Mouse (Mus musculus) heart, embryonic 13.5 days (tissue): ENCODE measurements around the gene Oip5. TPM values are rescaled to one million over a fixed set of nuclear protein-coding genes. Genes with fewer than 3 reads are reported as not detected.
A peak's percentile ranks its signal among the peaks of the same experiment; 100 is the strongest.
"Not testable (repeated sequence)": the region's sequence is repeated elsewhere in the genome, so short reads cannot be mapped to it uniquely, and the experiment has no call there.

Experiments used
- ATAC-seq: fragments of 200-750 bp; cut with Nextera tagmentation; 2 replicates; pipeline ENCODE4 v1.8.0; 2017; ENCODE audit warnings: moderate TSS enrichment; ENCODE audit not compliant: insufficient number of reproducible peaks, low FRiP score, low TSS enrichment; ENCODE audit errors: extremely low read depth
- H3K27ac ChIP-seq: fragments of 300-500 bp; sonication (generic); replicated peaks from 2 replicates; pipeline ENCODE4 v1.5.1; 2015; ENCODE audit warnings: moderate library complexity, mild to moderate bottlenecking, inconsistent platforms
- H3K27me3 ChIP-seq: fragments of 300-500 bp; sonication (generic); replicated peaks from 2 replicates; pipeline ENCODE4 v1.6.1; 2015; ENCODE audit warnings: mild to moderate bottlenecking, inconsistent platforms
- H3K36me3 ChIP-seq: fragments of 300-500 bp; sonication (generic); 2 replicates; pipeline ENCODE4 v1.6.1; 2015; ENCODE audit warnings: mild to moderate bottlenecking, inconsistent platforms
- H3K4me1 ChIP-seq: fragments of 300-500 bp; sonication (generic); 2 replicates; pipeline ENCODE4 v1.6.1; 2015; ENCODE audit warnings: inconsistent platforms
- H3K4me2 ChIP-seq: fragments of 300-500 bp; sonication (generic); 2 replicates; pipeline ENCODE4 v1.6.1; 2015; ENCODE audit warnings: inconsistent platforms, mild to moderate bottlenecking, moderate library complexity
- H3K4me3 ChIP-seq: fragments of 300-500 bp; sonication (generic); 2 replicates; pipeline ENCODE4 v1.5.1; 2015; ENCODE audit warnings: moderate library complexity, mild to moderate bottlenecking, inconsistent platforms
- H3K9ac ChIP-seq: fragments of 300-500 bp; sonication (generic); 2 replicates; pipeline ENCODE4 v1.6.1; 2015; ENCODE audit warnings: inconsistent platforms, mild to moderate bottlenecking, moderate library complexity
- H3K9me3 ChIP-seq: fragments of 300-500 bp; sonication (generic); 2 replicates; pipeline ENCODE4 v1.6.1; 2016; ENCODE audit warnings: inconsistent platforms
- WGBS: fragments of 180-500 bp; shearing (Covaris S2); methylation state at CpG from one replicate; pipeline ENCODE4 v1.1.7; 2015; ENCODE audit warnings: mixed read lengths; 5-methylcytosine and 5-hydroxymethylcytosine counted together
- polyA plus RNA-seq: library from polyadenylated mRNA; unstranded; fragments of >200 nt; fragmentation: Nextera tagmentation; extraction: Ambion mirVana; gene quantifications from 2 replicates; pipeline ENCODE4 v1.2.1, GENCODE M21; 2015

The Oip5 gene
- polyA plus RNA-seq, 1 experiment from 2014 or later = 20.4 TPM

GRCm38 (mm10) chr2:119605361-119605973, 12.8 kb downstream of the Oip5 start:
- peaks cover 93% of the 10 kb centered on the region for H3K36me3 ChIP-seq
- ATAC-seq = no peak
- 79% methylated on average over 6 of the region's 6 CpGs for WGBS

DNA sequence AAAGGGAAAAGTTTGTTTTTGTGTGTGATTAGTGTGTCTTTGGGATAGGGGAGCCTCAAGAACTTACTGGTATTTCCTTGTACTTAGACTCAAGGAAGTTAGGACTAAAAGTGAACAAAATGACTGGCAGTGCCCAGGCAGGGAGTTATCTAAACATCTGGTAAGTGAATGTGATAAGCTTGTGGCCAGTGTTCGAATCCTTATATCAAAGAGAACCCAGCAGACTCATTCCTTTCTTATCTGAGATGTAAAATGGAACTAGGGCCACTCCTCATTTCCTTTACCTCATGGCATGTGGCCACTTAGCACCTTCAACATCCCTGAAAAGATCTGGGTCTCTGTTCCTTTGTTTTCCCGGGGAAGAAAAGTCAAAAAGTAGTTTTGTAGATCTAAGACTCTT, 14.4 kb downstream of the Oip5 start:
- Histone ChIP-seq H3K9ac (no peak overlapping the region), H3K4me3 (no peak overlapping the region), H3K4me2 (no peak overlapping the region), H3K27me3 (no peaks in the 10 kb centered on the region), H3K4me1 (peaks cover 46% of the 10 kb centered on the region), H3K36me3 (peaks cover 93% of the 10 kb centered on the region), H3K27ac (no peak overlapping the region), H3K9me3 (no peaks in the 10 kb centered on the region)
- 11% methylated on average over 2 of the region's 2 CpGs for WGBS
- no peak for ATAC-seq

More at GRCm38 (mm10) chr2:119605361-119605973, 12.8 kb downstream of the Oip5 start:
- Histone ChIP-seq H3K27me3 (no peaks in the 10 kb centered on the region), H3K4me2 (no peak overlapping the region), H3K4me1 (peaks cover 42% of the 10 kb centered on the region), H3K9ac (0 out of 2 replicates have a peak overlapping the region, but pooled peaks have one; percentile 37), H3K4me3 (no peak overlapping the region), H3K9me3 (no peaks in the 10 kb centered on the region), H3K27ac (no peak overlapping the region)

GRCm38 (mm10) chr2:119602488-119602887, 15.8 kb downstream of the Oip5 start:
- no peak for ATAC-seq
- H3K4me1 ChIP-seq = peaks cover 56% of the 10 kb centered on the region
- no peaks in the 10 kb centered on the region for H3K27me3 ChIP-seq
- no peaks in the 10 kb centered on the region for H3K9me3 ChIP-seq
- H3K4me3 ChIP-seq = no peak overlapping the region
- WGBS = 35% methylated on average over 1 of the region's 1 CpGs
- 0 out of 2 replicates have a peak overlapping the region, but pooled peaks have one; percentile 10 for H3K4me2 ChIP-seq
- H3K36me3 ChIP-seq = peaks cover 91% of the 10 kb centered on the region
- H3K9ac ChIP-seq = peak overlapping the region; percentile 37; the same call in 1 of the 2 replicates
- peak overlapping the region; percentile 13 for H3K27ac ChIP-seq

DNA sequence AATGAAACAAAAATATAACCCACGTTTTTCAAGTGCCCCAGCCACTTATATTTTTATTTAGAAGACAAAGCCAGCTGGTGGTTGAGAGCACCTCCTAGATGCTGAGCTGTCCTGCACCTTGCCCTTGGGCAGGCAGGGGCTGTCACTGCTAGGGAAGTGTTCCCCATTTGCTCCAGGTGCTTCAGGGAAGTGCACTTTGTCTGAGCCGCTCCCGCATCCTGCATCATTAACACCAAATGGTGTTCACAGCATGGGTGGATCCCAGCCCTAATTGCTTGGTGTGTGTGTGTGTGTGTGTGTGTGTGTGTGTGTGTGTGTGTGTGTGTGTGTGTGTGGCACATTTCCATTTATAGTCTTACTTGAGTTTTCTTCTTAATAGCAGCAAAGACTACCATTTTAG, 16.7 kb downstream of the Oip5 start:
- H3K36me3 ChIP-seq = peaks cover 91% of the 10 kb centered on the region
- ATAC-seq, H3K4me3 ChIP-seq, H3K9me3 ChIP-seq, H3K4me2 ChIP-seq, H3K27ac ChIP-seq, H3K27me3 ChIP-seq, H3K9ac ChIP-seq: not testable (repeated sequence)
- H3K4me1 ChIP-seq = peaks cover 63% of the 10 kb centered on the region
- WGBS = 52% methylated on average over 3 of the region's 3 CpGs

- Histone ChIP-seq H3K4me2 (no peak overlapping the region), H3K27ac (no peak overlapping the region), H3K4me3 (no peak overlapping the region), H3K9me3 (no peaks in the 10 kb centered on the region), H3K36me3 (peaks cover 91% of the 10 kb centered on the region), H3K27me3 (no peaks in the 10 kb centered on the region), H3K4me1 (peaks cover 69% of the 10 kb centered on the region), H3K9ac (no peak overlapping the region)
- ATAC-seq = no peak
- 81% methylated on average over 4 of the region's 4 CpGs for WGBS
Measured at GRCm38 (mm10) chr2:119601027-119601426, 17.2 kb downstream of the Oip5 start.

- Histone ChIP-seq H3K27ac (no peak overlapping the region), H3K27me3 (no peaks in the 10 kb centered on the region), H3K4me2 (no peak overlapping the region; the same call in 1 of the 2 replicates), H3K36me3 (peaks cover 56% of the 10 kb centered on the region), H3K4me1 (peaks cover 57% of the 10 kb centered on the region), H3K9me3 (no peaks in the 10 kb centered on the region), H3K9ac (no peak overlapping the region), H3K4me3 (no peak overlapping the region)
- no peak for ATAC-seq
- WGBS = 79% methylated on average over 8 of the region's 8 CpGs
Measured at GRCm38 (mm10) chr2:119596781-119597330, 21.4 kb downstream of the Oip5 start.

- H3K27ac ChIP-seq = peak overlapping the region; percentile 98
- no peaks in the 10 kb centered on the region for H3K27me3 ChIP-seq
Measured at GRCm38 (mm10) chr2:119595308-119595707, 23.0 kb downstream of the Oip5 start.

GRCm38 (mm10) chr2:119594113-119594981, 23.9 kb downstream of the Oip5 start:
- H3K4me3 ChIP-seq = peak overlapping the region; percentile 81
- H3K27me3 ChIP-seq = no peaks in the 10 kb centered on the region
- H3K9me3 ChIP-seq = no peaks in the 10 kb centered on the region
- peak overlapping the region; percentile 97 for H3K9ac ChIP-seq
- peaks cover 39% of the 10 kb centered on the region for H3K36me3 ChIP-seq
- H3K27ac ChIP-seq = peak overlapping the region; percentile 98
- under 1% methylated on average over 61 of the region's 61 CpGs for WGBS
- peak; percentile 97 for ATAC-seq
- peak overlapping the region; percentile 80 for H3K4me2 ChIP-seq
- peaks cover 41% of the 10 kb centered on the region for H3K4me1 ChIP-seq

More at GRCm38 (mm10) chr2:119595308-119595707, 23.0 kb downstream of the Oip5 start:
- no peaks in the 10 kb centered on the region for H3K9me3 ChIP-seq
- H3K9ac ChIP-seq = peak overlapping the region; percentile 97
- peaks cover 43% of the 10 kb centered on the region for H3K4me1 ChIP-seq
- WGBS = 20% methylated on average over 4 of the region's 4 CpGs
- peaks cover 49% of the 10 kb centered on the region for H3K36me3 ChIP-seq
- peak overlapping the region; percentile 80 for H3K4me2 ChIP-seq
- no peak for ATAC-seq
- H3K4me3 ChIP-seq = peak overlapping the region; percentile 81

DNA sequence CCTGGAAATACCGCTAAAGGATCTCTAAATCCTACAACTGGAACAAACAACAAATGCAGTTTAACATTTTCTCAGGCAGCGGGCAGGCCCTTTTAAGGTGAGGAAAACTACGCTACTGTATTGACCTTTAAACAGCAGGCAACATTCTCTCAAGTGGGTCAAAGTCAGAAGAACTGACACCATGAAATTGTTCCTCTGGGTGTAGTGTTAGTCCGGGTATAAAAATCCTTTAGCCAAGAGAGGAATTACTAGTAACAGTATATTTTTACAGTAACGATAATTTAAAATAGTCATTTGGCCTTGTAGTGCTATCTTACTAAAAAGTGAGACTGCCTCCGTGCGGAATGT, 24.5 kb downstream of the Oip5 start:
- WGBS = 6% methylated on average over 7 of the region's 7 CpGs
- Histone ChIP-seq H3K4me3 (peak overlapping the region; percentile 81), H3K27ac (peak overlapping the region; percentile 98), H3K27me3 (no peaks in the 10 kb centered on the region), H3K36me3 (peaks cover 33% of the 10 kb centered on the region), H3K4me2 (peak overlapping the region; percentile 80), H3K9me3 (no peaks in the 10 kb centered on the region), H3K4me1 (peaks cover 40% of the 10 kb centered on the region), H3K9ac (peak overlapping the region; percentile 76)
- ATAC-seq = no peak

- Histone ChIP-seq H3K27ac (no peak overlapping the region), H3K4me1 (peaks cover 20% of the 10 kb centered on the region), H3K27me3 (no peaks in the 10 kb centered on the region), H3K9me3 (no peaks in the 10 kb centered on the region), H3K36me3 (peaks cover 15% of the 10 kb centered on the region), H3K9ac (no peak overlapping the region), H3K4me3 (no peak overlapping the region), H3K4me2 (no peak overlapping the region)
- ATAC-seq = no peak
- 88% methylated on average over 3 of the region's 3 CpGs for WGBS
Measured at GRCm38 (mm10) chr2:119591247-119591646, 27.0 kb downstream of the Oip5 start.

- Histone ChIP-seq H3K9me3 (no peaks in the 10 kb centered on the region), H3K27me3 (no peaks in the 10 kb centered on the region), H3K4me1 (0 out of 2 replicates have a peak, but pooled peaks cover 4% of the 10 kb centered on the region), H3K4me3 (no peak overlapping the region), H3K4me2 (no peak overlapping the region), H3K36me3 (peaks cover 21% of the 10 kb centered on the region), H3K9ac (no peak overlapping the region), H3K27ac (no peak overlapping the region)
- 11% methylated on average over 4 of the region's 4 CpGs for WGBS
- ATAC-seq = no peak
Measured at GRCm38 (mm10) chr2:119587383-119587782, 30.9 kb downstream of the Oip5 start.
